Mouse (Mus musculus): ENCODE measurements at regions not wholly inside any gene's neighbourhood (a gene's known extent, or its start where the extent isn't known, plus 50 kb on each side); places are given as distances from the start of the nearest gene placed in this dataset.

GRCm38 (mm10) chr5:148687827-148688226 is 135.2 kb upstream of the Ubl3 start:
- TF ChIP-seq CTCF (IDR thresholded peaks at IDR 0.05; ENCODE audit: low read depth, low read length), result no peak
- TF ChIP-seq EP300 (IDR thresholded peaks at IDR 0.05; ENCODE audit: insufficient read depth, low read depth, low read length), result no peak

All from ES-Bruce4 (cell line).